Mouse (Mus musculus) layer of hippocampus, adult 2 months (tissue): Measurements from ENCODE around the gene Jak3. TPM values are rescaled to one million over a fixed set of nuclear protein-coding genes. Genes with fewer than 3 reads are reported as not detected.
"Not testable (repeated sequence)": the region's sequence is repeated elsewhere in the genome, so short reads cannot be mapped to it uniquely, and the experiment has no call there.

Source experiments
- DNase-seq, 2 experiments: peaks; one replicate each; pipeline ENCODE4 v3.0.0; 2022; ENCODE audit warnings: low spot score in 2 of 2
- H3K27ac ChIP-seq: fragments of 200-600 bp; 2 replicates; pipeline ENCODE4 v1.8.1; 2022
- H3K4me3 ChIP-seq: fragments of 200-600 bp; 2 replicates; pipeline ENCODE4 v1.8.1; 2022; ENCODE audit warnings: mild to moderate bottlenecking
- CTCF ChIP-seq: fragments of 200-600 bp; conservative IDR thresholded peaks from 2 replicates; pipeline ENCODE4 v1.8.1; 2022; ENCODE audit warnings: antibody characterized with exemption, mild to moderate bottlenecking, moderate library complexity
- microRNA-seq, 2 experiments: library from miRNA; unstranded; fragments of <30 nt; microRNA quantifications; one replicate each; pipeline ENCODE4 v1.2.0; 2021
- total RNA-seq, 2 experiments: library from RNA; stranded (reverse); gene quantifications; 2 replicates each; pipeline ENCODE4 v1.2.3; 2021

The Jak3 gene
- total RNA-seq, 2 experiments from 2014 or later: 5.3 TPM

- no peak for DNase-seq
- Histone ChIP-seq H3K4me3 (peak overlapping the region; percentile 52), H3K27ac (peak overlapping the region; percentile 83)
- TF ChIP-seq CTCF: no peak
Measured at GRCm38 (mm10) chr8:71728240-71728785, 52.2 kb downstream of the Jak3 start.

DNA sequence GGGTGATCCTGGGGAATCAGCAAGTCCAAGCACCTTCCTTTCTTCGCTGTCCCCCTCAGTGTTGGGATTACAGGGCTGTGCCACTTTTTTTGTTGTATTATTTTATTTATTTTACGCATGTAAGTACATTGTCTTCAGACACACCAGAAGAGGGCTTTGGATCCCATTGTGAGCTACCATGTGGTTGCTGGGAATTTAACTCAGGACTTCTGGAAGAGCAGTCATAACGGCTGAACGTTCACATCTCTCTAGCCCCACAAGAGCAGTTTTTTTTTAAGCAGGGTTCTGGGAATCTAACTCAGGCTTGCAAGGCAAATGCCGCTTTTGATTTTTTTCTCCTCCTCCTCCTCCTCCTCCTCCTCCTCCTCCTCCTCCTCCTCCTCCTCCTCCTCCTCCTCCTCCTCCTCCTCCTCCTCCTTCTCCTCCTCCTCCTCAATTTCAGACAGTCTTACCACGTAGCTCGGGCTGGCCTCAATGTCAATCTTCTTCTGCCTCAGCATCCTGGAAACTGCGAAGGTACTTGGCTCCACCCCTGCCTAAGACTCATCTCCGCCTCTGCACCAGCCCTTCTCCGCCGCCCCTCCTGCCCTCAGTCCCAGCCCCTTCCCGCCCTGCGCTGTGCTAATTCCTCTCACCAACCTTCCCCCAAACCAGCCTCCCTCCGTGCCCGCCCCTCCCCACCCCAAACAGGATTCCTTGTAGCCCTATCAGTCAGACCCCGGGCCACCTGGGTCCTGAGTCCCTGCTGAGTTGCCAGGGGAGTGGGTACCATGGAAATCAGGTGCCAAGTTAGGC is 52.9 kb downstream of the Jak3 start:
- no peak for DNase-seq
- Histone ChIP-seq H3K27ac (peak overlapping the region; percentile 83; the same call in 1 of the 2 replicates), H3K4me3 (peak overlapping the region; percentile 52)
- TF ChIP-seq CTCF: no peak

GRCm38 (mm10) chr8:71731652-71732230 is 55.6 kb downstream of the Jak3 start:
- peak in 1 of 2 experiments; percentile 62 for DNase-seq
- Histone ChIP-seq H3K27ac (no peak overlapping the region), H3K4me3 (no peak overlapping the region)
- peak; percentile 74 for TF ChIP-seq CTCF

DNA sequence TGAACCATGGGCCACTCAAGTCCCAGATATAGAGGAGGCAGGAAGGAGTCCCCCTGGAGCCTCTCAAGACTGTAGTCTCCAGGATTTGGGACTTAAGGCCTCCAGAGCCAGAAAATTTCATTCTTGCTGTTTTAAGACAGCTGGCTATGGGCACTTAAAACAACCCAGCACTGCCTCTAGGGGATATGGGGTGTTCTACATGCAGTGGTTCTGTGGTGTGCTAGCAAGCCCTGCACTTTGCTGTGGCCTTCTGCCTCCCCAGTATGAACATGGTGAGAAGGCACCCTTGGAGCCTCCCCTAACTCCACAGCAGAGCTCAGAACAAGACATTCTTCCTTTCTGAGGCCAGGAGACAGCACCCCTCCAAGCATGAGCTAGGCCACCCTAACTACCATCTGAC is 62.2 kb downstream of the Jak3 start:
- not testable (repeated sequence) for H3K27ac ChIP-seq, H3K4me3 ChIP-seq, DNase-seq

Small RNAs within 50 kb of the gene (microRNA-seq; reads per million reads assigned to microRNA genes)
- gene Mir6769b: 29.4 to 32.6 reads per million in 2 experiments

Other genes with a start within 250 kb of the Jak3 start
- 100 to 1,000 TPM; 260 to 270 TPM for gene Abhd8, start 212.6 kb upstream of the Jak3 start, total RNA-seq
- 10 to 100 TPM; 39.7 to 45.4 TPM for gene Mrpl34, start 211.3 kb upstream of the Jak3 start, total RNA-seq
- 10 to 100 TPM; 83.2 to 89.7 TPM for gene Dda1, start 207.1 kb upstream of the Jak3 start, total RNA-seq
- 10 to 100 TPM; 52.9 to 55.3 TPM for gene Ano8, start 190.3 kb upstream of the Jak3 start, total RNA-seq
- gene Gtpbp3, start 188.2 kb upstream of the Jak3 start, total RNA-seq: 10 to 100 TPM; 28.7 to 32.1 TPM
- 1 to 10 TPM; 7.3 to 7.7 TPM for gene Plvap, start 164.5 kb upstream of the Jak3 start, total RNA-seq
- not detected for gene Ccdc194, start 150.6 kb upstream of the Jak3 start, total RNA-seq
- gene Bst2, start 138.8 kb upstream of the Jak3 start, total RNA-seq: 1 to 10 TPM; 3.4 to 5.0 TPM
- gene Mvb12a, start 133.4 kb upstream of the Jak3 start, total RNA-seq: 10 to 100 TPM; 33.8 to 34.9 TPM
- under 1 TPM; 0.22 to 0.31 TPM for gene Tmem221, start 117.4 kb upstream of the Jak3 start, total RNA-seq
- not detected for gene Nxnl1, start 109.7 kb upstream of the Jak3 start, total RNA-seq
- 100 to 1,000 TPM; 125 to 126 TPM for gene Slc27a1, start 107.4 kb upstream of the Jak3 start, total RNA-seq
- gene Pgls, start 84.1 kb upstream of the Jak3 start, total RNA-seq: 10 to 100 TPM; 27.5 to 34.4 TPM
- gene Fam129c, start 78.6 kb upstream of the Jak3 start, total RNA-seq: 1 to 10 TPM; 3.8 TPM
- gene Colgalt1, start 65.3 kb upstream of the Jak3 start, total RNA-seq: 10 to 100 TPM; 52.4 to 60.1 TPM
- gene Unc13a, start 4.5 kb upstream of the Jak3 start, total RNA-seq: 100 to 1,000 TPM; 263 to 264 TPM
- 1 to 10 TPM in 1 of 2 experiments, not detected in 1; 2.1 TPM for gene Insl3, start 12.9 kb downstream of the Jak3 start, total RNA-seq
- under 1 TPM; 0.72 to 0.81 TPM for gene B3gnt3, start 25.5 kb downstream of the Jak3 start, total RNA-seq
- 100 to 1,000 TPM; 101 to 112 TPM for gene Fcho1, start 49.4 kb downstream of the Jak3 start, total RNA-seq
- 10 to 100 TPM; 11.5 to 11.6 TPM for gene Zfp709, start 205.7 kb downstream of the Jak3 start, total RNA-seq
- gene Zfp882, start 232.3 kb downstream of the Jak3 start, total RNA-seq: 10 to 100 TPM; 13.0 to 20.6 TPM
- gene Zfp617, start 232.3 kb downstream of the Jak3 start, total RNA-seq: 10 to 100 TPM; 26.5 to 26.6 TPM